Mouse (Mus musculus) midbrain, embryonic 14.5 days (tissue): Measurements from ENCODE around the gene Tnip2. TPM values are rescaled to one million over a fixed set of nuclear protein-coding genes. Genes with fewer than 3 reads are reported as not detected.

Experiments used
- ATAC-seq: fragments of 200-750 bp; cut with Nextera tagmentation; 2 replicates; pipeline ENCODE4 v1.8.0; 2017; ENCODE audit warnings: moderate number of reproducible peaks, moderate library complexity; ENCODE audit not compliant: low FRiP score, low TSS enrichment
- DNase-seq: peaks from one replicate; pipeline ENCODE4 v3.0.0-alpha.2; 2015
- H3K27ac ChIP-seq: fragments of 300-500 bp; sonication (generic); replicated peaks from 2 replicates; pipeline ENCODE4 v1.5.1; 2014; ENCODE audit warnings: mild to moderate bottlenecking, low read depth, low read length, moderate library complexity
- H3K27me3 ChIP-seq: fragments of 300-500 bp; sonication (generic); 2 replicates; pipeline ENCODE4 v1.6.1; 2014; ENCODE audit warnings: low read length, control low read depth, mixed read lengths; ENCODE audit not compliant: control insufficient read depth, insufficient read depth
- H3K36me3 ChIP-seq: fragments of 300-500 bp; sonication (generic); 2 replicates; pipeline ENCODE4 v1.6.1; 2014; ENCODE audit warnings: low read length, control low read depth; ENCODE audit not compliant: control insufficient read depth, insufficient read depth
- H3K4me1 ChIP-seq: fragments of 300-500 bp; sonication (generic); 2 replicates; pipeline ENCODE4 v1.6.1; 2014; ENCODE audit warnings: mild to moderate bottlenecking, antibody characterized with exemption, low read length, control low read depth; ENCODE audit not compliant: control insufficient read depth, insufficient read depth
- H3K4me2 ChIP-seq: fragments of 300-500 bp; sonication (generic); 2 replicates; pipeline ENCODE4 v1.6.1; 2014; ENCODE audit warnings: mild to moderate bottlenecking, low read length, moderate library complexity
- H3K4me3 ChIP-seq: fragments of 300-500 bp; sonication (generic); replicated peaks from 2 replicates; pipeline ENCODE4 v1.5.1; 2014; ENCODE audit warnings: low read depth, low read length
- H3K9ac ChIP-seq: fragments of 300-500 bp; sonication (generic); replicated peaks from 2 replicates; pipeline ENCODE4 v1.6.1; 2014; ENCODE audit warnings: mild to moderate bottlenecking, low read length, moderate library complexity
- H3K9me3 ChIP-seq: fragments of 300-500 bp; sonication (generic); 2 replicates; pipeline ENCODE4 v1.6.1; 2016; ENCODE audit warnings: low read length, control low read depth, mixed read lengths; ENCODE audit not compliant: control insufficient read depth
- WGBS: fragments of 180-500 bp; shearing (Covaris S2); extraction: QIAGEN DNeasy Blood & Tissue Kit; methylation state at CpG from one replicate; pipeline ENCODE4 v1.1.7; 2014; 5-methylcytosine and 5-hydroxymethylcytosine counted together
- polyA plus RNA-seq: library from polyadenylated mRNA; unstranded; fragments of >200 nt; fragmentation: Nextera tagmentation; extraction: Ambion mirVana; gene quantifications from 2 replicates; pipeline ENCODE4 v1.2.1, GENCODE M21; 2014

Gene Tnip2
- polyA plus RNA-seq, 1 experiment from 2014 or later = 6.2 TPM

DNA sequence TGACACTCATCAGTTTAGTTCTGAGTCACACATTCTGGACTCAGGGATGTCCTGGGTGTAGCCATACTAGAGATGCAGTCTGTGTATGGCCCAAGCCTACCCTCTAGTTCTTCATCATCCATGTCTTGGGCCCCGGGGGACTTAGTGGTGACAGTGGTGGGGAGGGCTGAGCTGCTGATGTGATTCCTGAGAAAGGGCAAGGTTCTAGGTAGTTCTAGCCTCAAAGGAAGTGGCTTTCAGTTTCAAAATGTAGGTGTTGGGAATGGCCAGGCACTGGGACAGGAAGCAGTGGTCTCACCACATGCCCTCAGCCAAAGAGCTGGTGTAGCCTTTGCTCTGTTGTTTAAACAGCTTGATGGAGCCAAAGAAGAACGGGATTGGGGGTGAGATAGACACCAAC, 25.3 kb upstream of the Tnip2 start:
- H3K27ac ChIP-seq = no peak overlapping the region
- DNase-seq (no peak), ATAC-seq (no peak)
- H3K36me3 ChIP-seq = no peaks in the 10 kb centered on the region
- no peak overlapping the region for H3K4me3 ChIP-seq
- no peak overlapping the region for H3K4me2 ChIP-seq
- H3K4me1 ChIP-seq = no peaks in the 10 kb centered on the region
- H3K27me3 ChIP-seq = no peaks in the 10 kb centered on the region
- H3K9ac ChIP-seq = no peak overlapping the region
- no peaks in the 10 kb centered on the region for H3K9me3 ChIP-seq
- 91% methylated on average over 2 of the region's 2 CpGs for WGBS

DNA sequence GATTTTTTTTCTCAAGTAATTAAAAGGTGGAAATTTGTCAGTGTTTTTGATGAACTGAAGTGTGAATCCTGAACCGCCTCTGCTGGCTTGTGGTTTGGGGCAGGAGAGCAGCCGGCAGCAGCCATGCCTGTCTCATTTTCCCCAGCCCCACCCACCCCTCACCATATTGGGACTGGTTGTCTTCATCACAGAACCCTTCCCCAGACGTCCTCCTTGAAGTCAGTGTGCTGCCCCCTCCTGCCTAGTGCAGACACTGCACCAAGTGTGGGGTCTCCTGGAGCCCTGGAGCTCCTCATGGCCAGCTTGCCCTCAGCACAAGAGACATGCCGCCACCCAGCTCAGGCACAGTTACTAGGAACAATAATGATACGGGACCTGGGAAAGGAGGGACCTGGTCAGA, 24.7 kb upstream of the Tnip2 start:
- Histone ChIP-seq H3K27me3 (no peaks in the 10 kb centered on the region), H3K27ac (no peak overlapping the region), H3K9ac (no peak overlapping the region), H3K9me3 (no peaks in the 10 kb centered on the region), H3K4me2 (no peak overlapping the region), H3K36me3 (no peaks in the 10 kb centered on the region), H3K4me3 (no peak overlapping the region), H3K4me1 (no peaks in the 10 kb centered on the region)
- peak; percentile 12 for DNase-seq
- 31% methylated on average over 5 of the region's 5 CpGs for WGBS
- ATAC-seq = no peak

DNA sequence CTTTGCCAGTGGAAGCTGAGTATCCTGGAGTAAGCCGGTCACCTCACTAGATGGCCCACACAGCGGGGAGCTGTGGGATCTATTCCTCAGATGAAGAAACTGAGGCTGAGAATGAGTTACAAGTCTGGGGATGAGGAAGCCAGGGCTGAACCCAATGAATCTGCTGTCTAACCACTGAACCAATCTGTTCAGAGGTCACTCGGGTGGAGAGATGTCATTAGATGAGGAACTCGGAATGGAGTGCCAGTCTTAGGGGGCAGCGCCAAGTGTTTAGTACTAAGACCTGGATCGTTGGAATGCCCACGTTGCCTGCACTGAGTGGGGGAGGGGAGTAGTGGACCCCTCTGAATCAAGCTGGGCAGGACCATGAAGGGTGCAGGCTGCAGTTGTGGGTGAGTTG, 24.3 kb upstream of the Tnip2 start:
- Histone ChIP-seq H3K4me2 (no peak overlapping the region), H3K9ac (no peak overlapping the region), H3K27ac (no peak overlapping the region), H3K36me3 (no peaks in the 10 kb centered on the region), H3K4me1 (no peaks in the 10 kb centered on the region), H3K27me3 (no peaks in the 10 kb centered on the region), H3K9me3 (no peaks in the 10 kb centered on the region), H3K4me3 (no peak overlapping the region)
- no peak for ATAC-seq
- WGBS = 77% methylated on average over 7 of the region's 7 CpGs
- DNase-seq = no peak

DNA sequence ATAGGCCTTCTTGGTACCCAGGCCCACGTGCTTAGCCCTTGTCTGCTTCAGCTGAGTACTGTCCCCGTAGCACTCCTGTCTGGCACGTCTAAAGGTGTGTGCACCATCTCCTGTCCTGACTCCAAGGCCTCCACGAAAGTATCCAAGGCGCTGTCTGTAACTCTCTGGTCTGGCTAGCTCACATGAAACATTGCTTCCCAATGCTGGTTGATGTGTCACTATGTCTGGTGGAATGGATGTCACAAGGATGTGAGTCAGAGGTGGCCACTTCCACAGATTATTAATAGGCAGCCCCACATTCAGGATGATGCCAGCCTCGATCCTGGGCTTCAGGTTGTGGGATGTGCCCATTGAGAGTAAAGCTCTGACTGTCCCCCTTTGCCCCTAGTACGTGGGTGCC, 22.0 kb upstream of the Tnip2 start:
- H3K9ac ChIP-seq = no peak overlapping the region
- H3K9me3 ChIP-seq = no peaks in the 10 kb centered on the region
- H3K27ac ChIP-seq = no peak overlapping the region
- H3K4me3 ChIP-seq = no peak overlapping the region
- no peak for ATAC-seq
- H3K4me1 ChIP-seq = no peaks in the 10 kb centered on the region
- DNase-seq = no peak
- H3K27me3 ChIP-seq = no peaks in the 10 kb centered on the region
- H3K4me2 ChIP-seq = no peak overlapping the region
- H3K36me3 ChIP-seq = no peaks in the 10 kb centered on the region
- 82% methylated on average over 7 of the region's 7 CpGs for WGBS

DNA sequence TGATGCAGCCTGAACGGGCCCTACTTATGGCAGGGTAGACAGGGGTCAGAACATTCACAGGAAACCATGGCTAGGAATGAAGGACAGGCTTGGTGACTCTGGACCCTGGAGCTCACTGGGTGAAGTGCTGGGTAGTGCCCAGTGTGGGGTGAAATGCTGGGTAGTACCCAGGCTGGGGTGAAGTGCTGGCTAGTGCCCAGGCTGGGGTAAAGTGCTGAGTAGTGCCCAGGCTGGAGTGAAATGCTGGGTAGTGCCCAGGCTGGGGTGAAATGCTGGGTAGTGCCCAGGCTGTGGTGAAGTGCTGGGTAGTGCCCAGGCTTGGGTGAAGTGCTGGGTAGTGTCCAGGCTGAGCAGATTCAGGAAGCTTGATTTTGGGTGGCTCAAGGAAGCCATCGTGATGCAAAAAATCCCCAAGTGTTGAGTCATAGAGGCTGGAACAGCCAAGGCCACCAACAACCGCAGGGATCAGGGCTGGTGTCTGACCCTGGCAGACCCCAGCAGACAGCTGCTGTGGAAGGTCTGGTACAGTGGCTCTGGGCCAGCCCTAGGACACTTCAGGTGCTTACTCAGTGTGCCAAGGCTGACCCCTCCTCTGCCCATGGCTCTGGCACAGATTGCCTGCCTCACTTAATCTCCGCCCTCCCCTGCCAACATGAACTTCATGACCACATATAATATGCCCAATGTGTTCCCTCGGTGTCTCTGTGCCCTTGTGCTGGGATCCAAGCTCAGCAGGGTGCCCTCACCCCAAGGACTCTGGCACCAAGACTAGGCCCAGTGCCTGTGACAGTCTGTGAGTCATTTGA, 21.2 kb upstream of the Tnip2 start:
- ATAC-seq = no peak
- Histone ChIP-seq H3K27ac (no peak overlapping the region), H3K9ac (no peak overlapping the region), H3K9me3 (no peaks in the 10 kb centered on the region), H3K36me3 (no peaks in the 10 kb centered on the region), H3K4me3 (no peak overlapping the region), H3K4me1 (no peaks in the 10 kb centered on the region), H3K4me2 (no peak overlapping the region), H3K27me3 (no peaks in the 10 kb centered on the region)
- WGBS = 86% methylated on average over 5 of the region's 5 CpGs
- DNase-seq = no peak

DNA sequence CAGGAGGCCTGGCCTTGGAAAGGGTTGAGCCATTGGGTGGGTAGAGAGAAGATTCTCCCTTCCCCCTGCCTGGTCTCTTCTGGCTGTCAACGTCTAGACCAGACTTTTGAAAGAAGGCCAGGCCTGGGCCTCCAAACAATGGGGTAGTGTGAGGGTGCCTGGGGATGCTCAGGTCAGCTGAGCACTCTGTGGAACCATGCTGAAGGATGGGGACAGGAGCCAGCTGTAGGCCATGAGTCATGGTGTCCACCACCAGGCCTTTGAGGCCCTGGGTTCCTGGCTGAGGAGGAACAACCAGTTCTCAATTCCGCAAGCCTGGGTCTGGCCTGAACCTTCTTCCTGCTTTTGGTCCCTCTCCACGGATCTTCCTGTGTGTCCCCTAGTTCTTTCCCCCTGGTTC, 20.0 kb upstream of the Tnip2 start:
- Histone ChIP-seq H3K27me3 (no peaks in the 10 kb centered on the region), H3K27ac (no peak overlapping the region), H3K4me2 (no peak overlapping the region), H3K4me1 (no peaks in the 10 kb centered on the region), H3K9me3 (no peaks in the 10 kb centered on the region), H3K9ac (no peak overlapping the region), H3K4me3 (no peak overlapping the region), H3K36me3 (no peaks in the 10 kb centered on the region)
- WGBS = 70% methylated on average over 3 of the region's 3 CpGs
- no peak for ATAC-seq
- DNase-seq = no peak

DNA sequence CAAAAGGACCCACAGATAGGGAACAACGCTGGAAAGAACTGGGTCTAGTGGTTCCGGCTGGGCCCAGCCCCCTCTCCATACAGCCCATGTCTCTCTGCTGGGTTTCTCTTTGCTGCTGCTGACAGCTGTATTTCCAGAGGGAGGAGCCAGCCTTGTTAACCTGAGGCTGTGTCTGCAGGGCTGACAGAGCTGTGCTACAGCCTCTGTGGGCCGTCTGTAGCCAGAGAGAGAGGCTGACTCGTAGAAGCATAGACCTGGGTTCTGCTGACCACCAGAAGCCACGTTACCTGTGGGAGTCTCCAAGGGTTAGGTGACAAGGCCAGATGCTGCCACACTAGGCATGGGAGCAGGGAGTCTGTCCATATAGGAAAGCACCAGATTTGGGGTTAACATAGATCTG, 19.3 kb upstream of the Tnip2 start:
- Histone ChIP-seq H3K27me3 (no peaks in the 10 kb centered on the region), H3K4me3 (no peak overlapping the region), H3K27ac (no peak overlapping the region), H3K4me1 (no peaks in the 10 kb centered on the region), H3K36me3 (no peaks in the 10 kb centered on the region), H3K9ac (no peak overlapping the region), H3K4me2 (no peak overlapping the region), H3K9me3 (no peaks in the 10 kb centered on the region)
- WGBS = 75% methylated on average over 5 of the region's 5 CpGs
- ATAC-seq = no peak
- no peak for DNase-seq

DNA sequence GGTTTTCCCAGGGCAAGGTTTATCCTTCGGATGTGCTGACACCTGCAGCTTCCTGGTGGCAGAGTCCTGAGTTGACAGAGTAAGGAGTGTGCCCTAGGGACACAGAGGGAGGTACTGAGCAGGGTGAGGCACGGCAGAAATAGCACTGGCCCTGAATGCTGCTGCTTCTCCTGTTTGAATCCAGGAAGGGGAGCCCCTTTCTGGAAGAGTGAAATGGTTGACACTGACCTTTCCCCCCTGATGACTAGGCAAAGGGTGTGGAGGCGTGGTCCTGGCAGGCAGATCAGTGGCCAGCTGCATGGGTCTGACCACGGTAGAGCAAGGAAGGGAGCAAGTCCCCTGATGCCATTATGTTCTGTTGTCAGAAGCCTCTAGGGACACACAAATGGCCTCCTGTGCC, 16.9 kb upstream of the Tnip2 start:
- H3K36me3 ChIP-seq = no peaks in the 10 kb centered on the region
- H3K4me2 ChIP-seq = no peak overlapping the region
- 58% methylated on average over 4 of the region's 4 CpGs for WGBS
- H3K9ac ChIP-seq = no peak overlapping the region
- no peaks in the 10 kb centered on the region for H3K9me3 ChIP-seq
- no peak overlapping the region for H3K4me3 ChIP-seq
- DNase-seq = no peak
- H3K27ac ChIP-seq = no peak overlapping the region
- no peaks in the 10 kb centered on the region for H3K4me1 ChIP-seq
- ATAC-seq = no peak
- no peaks in the 10 kb centered on the region for H3K27me3 ChIP-seq

DNA sequence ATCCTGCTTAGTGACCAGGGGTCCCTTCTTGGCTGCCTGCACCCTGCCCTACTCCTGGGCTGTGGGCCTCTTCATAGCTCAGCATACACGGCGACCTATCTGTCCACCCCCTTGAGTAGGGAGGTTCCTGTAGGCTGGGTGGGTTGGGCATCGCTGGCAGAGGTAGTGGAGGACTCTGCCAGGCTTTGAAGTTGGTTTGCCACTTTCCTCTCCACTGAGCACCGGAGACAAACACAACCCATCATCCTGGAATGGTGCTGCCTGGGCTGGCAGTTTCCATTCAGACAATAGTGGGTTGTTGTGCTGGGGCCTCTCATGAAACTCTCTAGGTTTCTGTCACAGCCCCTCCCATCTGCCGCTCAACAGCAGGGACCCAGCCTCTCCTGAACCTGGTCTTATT, 16.3 kb upstream of the Tnip2 start:
- Histone ChIP-seq H3K4me1 (no peaks in the 10 kb centered on the region), H3K27ac (no peak overlapping the region), H3K9me3 (no peaks in the 10 kb centered on the region), H3K36me3 (no peaks in the 10 kb centered on the region), H3K9ac (no peak overlapping the region), H3K4me2 (no peak overlapping the region), H3K4me3 (no peak overlapping the region), H3K27me3 (no peaks in the 10 kb centered on the region)
- no peak for ATAC-seq
- 83% methylated on average over 5 of the region's 5 CpGs for WGBS
- no peak for DNase-seq
